ENCODE assay signal across 8 mouse cellular contexts in genomic region chr7:43312386-43313012, GRCm38 (mm10). TPM values are rescaled to one million over a fixed set of nuclear protein-coding genes. Genes with fewer than 3 reads are reported as not detected.
A peak's percentile ranks its signal among the peaks of the same experiment; 100 is the strongest.
DNase-seq lines count a peak whose midpoint lies in the region; ATAC-seq and TF ChIP-seq lines count a peak whose summit lies in the region.

No protein-coding gene starts in this region.

- DNase-seq in kidney, adult 9 months = no peak
- peak; percentile 64 for DNase-seq in lung, postnatal 36 days
- DNase-seq in retina, postnatal 1 day = no peak
- DNase-seq in left cerebral cortex, postnatal 25 days (ENCODE audit: low spot score in 2 of 2) = no peak
- DNase-seq in gastrocnemius, adult 18-20 months (ENCODE audit: low spot score) = no peak

- WGBS in kidney, embryonic 16.5 days = 2% methylated on average over 32 of the region's 32 CpGs
- WGBS in bone marrow, adult 2 months = 1% methylated on average over 31 of the region's 32 CpGs
- WGBS in heart, embryonic 15.5 days = 1% methylated on average over 32 of the region's 32 CpGs

- intact Hi-C loops in left cerebral cortex, postnatal 25 days (cut with DNase I) = loop anchor here (2.0 to 10.0 kb wide), 4 partner anchors 130 to 362 kb away; partner anchors contain the start of genes Ctu1, Iglon5 and Zfp658

- peak; percentile 3; the same call in 1 of the 2 replicates for TF ChIP-seq CTCF in bone marrow, adult 2 months (IDR thresholded peaks at IDR 0.05; ENCODE audit: control insufficient read depth, insufficient read depth, low read length)

- peak; percentile 19; the same call in 1 of the 2 replicates for TF ChIP-seq POLR2A in bone marrow, adult 2 months (IDR thresholded peaks at IDR 0.05; ENCODE audit: borderline replicate concordance, control insufficient read depth, low read depth, low read length)

- H3K27ac ChIP-seq in kidney, embryonic 16.5 days (ENCODE audit: low read length) = peak overlapping the region; percentile 90
- H3K27ac ChIP-seq in bone marrow, adult 2 months (ENCODE audit: control insufficient read depth, insufficient read depth, low read depth, low read length, poor library complexity) = peak overlapping the region; percentile 88
- peak overlapping the region; percentile 93 for H3K27ac ChIP-seq in heart, embryonic 15.5 days

- H3K9ac ChIP-seq in kidney, embryonic 16.5 days (replicated peaks; ENCODE audit: low read length) = peak overlapping the region; percentile 81
- peak overlapping the region; percentile 86 for H3K9ac ChIP-seq in heart, embryonic 15.5 days

- H3K27me3 ChIP-seq in kidney, embryonic 16.5 days (ENCODE audit: insufficient read depth, low read length) = no peaks in the 10 kb centered on the region
- H3K27me3 ChIP-seq in heart, embryonic 15.5 days = no peaks in the 10 kb centered on the region

- H3K4me3 ChIP-seq in kidney, embryonic 16.5 days (ENCODE audit: low read length) = peak overlapping the region; percentile 72
- peak overlapping the region; percentile 97 for H3K4me3 ChIP-seq in bone marrow, adult 2 months (replicated peaks; ENCODE audit: control insufficient read depth, low read depth, low read length)
- peak overlapping the region; percentile 94 for H3K4me3 ChIP-seq in heart, embryonic 15.5 days

- H3K4me2 ChIP-seq in kidney, embryonic 16.5 days (replicated peaks; ENCODE audit: low read depth, low read length) = peak overlapping the region; percentile 82
- H3K4me2 ChIP-seq in heart, embryonic 15.5 days = peak overlapping the region; percentile 90

- H3K36me3 ChIP-seq in kidney, embryonic 16.5 days (ENCODE audit: insufficient read depth, low read length) = 0 out of 2 replicates have a peak, but pooled peaks cover 8% of the 10 kb centered on the region
- peaks cover 24% of the 10 kb centered on the region for H3K36me3 ChIP-seq in heart, embryonic 15.5 days

- peak; percentile 70 for ATAC-seq in kidney, embryonic 16.5 days (ENCODE audit: low FRiP score, low TSS enrichment)
- ATAC-seq in heart, embryonic 15.5 days (replicated peaks; ENCODE audit: insufficient number of reproducible peaks, insufficient read depth, low FRiP score, low read depth) = peak; percentile 41

- H3K4me1 ChIP-seq in kidney, embryonic 16.5 days (ENCODE audit: insufficient read depth, low read length) = peaks cover 11% of the 10 kb centered on the region
- peaks cover 3% of the 10 kb centered on the region for H3K4me1 ChIP-seq in bone marrow, adult 2 months (ENCODE audit: control insufficient read depth, insufficient read depth, low read length)
- H3K4me1 ChIP-seq in heart, embryonic 15.5 days (replicated peaks) = peaks cover 22% of the 10 kb centered on the region

- H3K9me3 ChIP-seq in kidney, embryonic 16.5 days (ENCODE audit: low read length) = no peaks in the 10 kb centered on the region
- no peaks in the 10 kb centered on the region for H3K9me3 ChIP-seq in heart, embryonic 15.5 days (replicated peaks)

RNA-seq across cellular contexts. Expression of gene Zfp715, which starts 0.6 kb away (rescaled TPM):
- 14.9 TPM in 2 replicates for polyA plus RNA-seq in kidney, embryonic 16.5 days (2015; fragmentation: Nextera tagmentation; extraction: Ambion mirVana)
- polyA plus RNA-seq in bone marrow, adult 2 months (2011; ENCODE audit: insufficient read depth, insufficient read length, low replicate concordance, missing spikeins) = 3.4 and 17.7 TPM in 2 replicates
- polyA plus RNA-seq in heart, embryonic 15.5 days (2015; fragmentation: Nextera tagmentation; extraction: Ambion mirVana) = 9.0 and 10.1 TPM in 2 replicates
- total RNA-seq in left cerebral cortex, postnatal 25 days (2021) = 10 to 100 TPM; 21.0 to 21.9 TPM
- 1 to 10 TPM; 6.9 to 7.6 TPM for total RNA-seq in gastrocnemius, adult 18-20 months (2021)

RNA-seq across cellular contexts. Expression of gene Siglecf, which starts 38.6 kb away (rescaled TPM):
- not detected in 2 replicates for polyA plus RNA-seq in kidney, embryonic 16.5 days (2015; fragmentation: Nextera tagmentation; extraction: Ambion mirVana)
- 0.75 and 3.3 TPM in 2 replicates for polyA plus RNA-seq in bone marrow, adult 2 months (2011; ENCODE audit: insufficient read depth, insufficient read length, low replicate concordance, missing spikeins)
- polyA plus RNA-seq in heart, embryonic 15.5 days (2015; fragmentation: Nextera tagmentation; extraction: Ambion mirVana) = 0.13 and 0.46 TPM in 2 replicates
- total RNA-seq in left cerebral cortex, postnatal 25 days (2021) = under 1 TPM; 0.34 to 0.44 TPM
- not detected for total RNA-seq in gastrocnemius, adult 18-20 months (2021)
